Mouse (Mus musculus) testis, postnatal 10 days (tissue): Measurements from ENCODE around the gene Efna2.

Experiments
- DNase-seq: peaks from one replicate; pipeline ENCODE4 v3.0.0; 2021; ENCODE audit warnings: low spot score

Gene Efna2

GRCm38 (mm10) chr10:80227877-80228775 lies 48.8 kb downstream of the Efna2 start:
- no peak for DNase-seq

- DNase-seq = no peak
Measured at GRCm38 (mm10) chr10:80236145-80236825, 57.0 kb downstream of the Efna2 start.

- DNase-seq = no peak
Measured at GRCm38 (mm10) chr10:80237020-80237419, 57.7 kb downstream of the Efna2 start.

- DNase-seq = no peak
Measured at GRCm38 (mm10) chr10:80238306-80238705, 59.0 kb downstream of the Efna2 start.
